Mouse (Mus musculus) thymus, postnatal 0 days (tissue): ENCODE data around the gene Upk3b. TPM values are rescaled to one million over a fixed set of nuclear protein-coding genes. Genes with fewer than 3 reads are reported as not detected.
A peak's percentile ranks its signal among the peaks of the same experiment; 100 is the strongest.

Source experiments
- DNase-seq: peaks from one replicate; pipeline ENCODE4 v3.0.0-alpha.2; 2015; ENCODE audit warnings: low spot score
- polyA plus RNA-seq: library from polyadenylated mRNA; unstranded; fragments of >200 nt; fragmentation: Nextera tagmentation; extraction: Ambion mirVana; gene quantifications from 2 replicates; pipeline ENCODE4 v1.2.1, GENCODE M21; 2015

The Upk3b gene
- polyA plus RNA-seq, 1 experiment from 2014 or later, result 0.48 TPM

- DNase-seq, result no peak
These were observed 35.2 kb downstream of the Upk3b start for GRCm38 (mm10) chr5:136073526-136073925.

- no peak for DNase-seq
These were observed 36.8 kb downstream of the Upk3b start for GRCm38 (mm10) chr5:136075076-136075475.

GRCm38 (mm10) chr5:136076284-136076683 lies 38.0 kb downstream of the Upk3b start:
- no peak for DNase-seq

GRCm38 (mm10) chr5:136077001-136077550 lies 38.8 kb downstream of the Upk3b start:
- no peak for DNase-seq

- no peak for DNase-seq
These were observed 39.8 kb downstream of the Upk3b start for GRCm38 (mm10) chr5:136078136-136078535.

- DNase-seq, result no peak
These were observed 44.0 kb downstream of the Upk3b start for GRCm38 (mm10) chr5:136082345-136082744.

GRCm38 (mm10) chr5:136083669-136084107 lies 45.4 kb downstream of the Upk3b start, which contains the start of gene Rasa4:
TSS of gene Rasa4 (plus strand) at chr5:136083916.
- DNase-seq, result peak; percentile 97

GRCm38 (mm10) chr5:136084144-136084881 lies 46.0 kb downstream of the Upk3b start:
- DNase-seq, result no peak

GRCm38 (mm10) chr5:136084891-136085651 lies 46.8 kb downstream of the Upk3b start:
- DNase-seq, result peak; percentile 50

GRCm38 (mm10) chr5:136086290-136086689 lies 48.0 kb downstream of the Upk3b start:
- DNase-seq, result no peak

- DNase-seq, result no peak
These were observed 50.7 kb downstream of the Upk3b start for GRCm38 (mm10) chr5:136088821-136089575.

- peak; percentile 76 for DNase-seq
These were observed 53.6 kb downstream of the Upk3b start for GRCm38 (mm10) chr5:136091927-136092326.

- DNase-seq, result no peak
These were observed 56.1 kb downstream of the Upk3b start for GRCm38 (mm10) chr5:136094249-136095010.

GRCm38 (mm10) chr5:136095089-136095488 lies 56.8 kb downstream of the Upk3b start:
- no peak for DNase-seq

Other genes starting within 250 kb of the Upk3b start
- gene Srrm3, start 231.6 kb upstream of the Upk3b start, polyA plus RNA-seq, result 0.09 TPM in 1 of 2 replicates, not detected in the other
- gene Hspb1, start 150.6 kb upstream of the Upk3b start, polyA plus RNA-seq, result 23.7 and 29.1 TPM in 2 replicates
- gene Ywhag, start 103.9 kb upstream of the Upk3b start, polyA plus RNA-seq, result 69.4 and 69.8 TPM in 2 replicates
- 1.6 and 2.7 TPM in 2 replicates for gene Ssc4d, start 64.0 kb upstream of the Upk3b start, polyA plus RNA-seq
- 0.53 and 0.64 TPM in 2 replicates for gene Zp3, start 58.4 kb upstream of the Upk3b start, polyA plus RNA-seq
- gene Dtx2, start 43.7 kb upstream of the Upk3b start, polyA plus RNA-seq, result 43.9 and 46.0 TPM in 2 replicates
- 2.1 and 8.2 TPM in 2 replicates for gene Upk3bl, start 16.0 kb downstream of the Upk3b start, polyA plus RNA-seq
- gene Rasa4, start 45.4 kb downstream of the Upk3b start, polyA plus RNA-seq, result 11.2 and 13.3 TPM in 2 replicates
- 312 and 321 TPM in 2 replicates for gene Polr2j, start 78.1 kb downstream of the Upk3b start, polyA plus RNA-seq
- gene Lrwd1, start 97.6 kb downstream of the Upk3b start, polyA plus RNA-seq, result 66.5 and 67.6 TPM in 2 replicates
- gene Alkbh4, start 97.7 kb downstream of the Upk3b start, polyA plus RNA-seq, result 38.0 and 38.5 TPM in 2 replicates
- gene Orai2, start 132.2 kb downstream of the Upk3b start, polyA plus RNA-seq, result 54.7 and 67.8 TPM in 2 replicates
- 60.0 and 65.9 TPM in 2 replicates for gene Prkrip1, start 160.5 kb downstream of the Upk3b start, polyA plus RNA-seq
- 2.6 and 2.7 TPM in 2 replicates for gene Sh2b2, start 208.1 kb downstream of the Upk3b start, polyA plus RNA-seq